In the genomic region with DNA sequence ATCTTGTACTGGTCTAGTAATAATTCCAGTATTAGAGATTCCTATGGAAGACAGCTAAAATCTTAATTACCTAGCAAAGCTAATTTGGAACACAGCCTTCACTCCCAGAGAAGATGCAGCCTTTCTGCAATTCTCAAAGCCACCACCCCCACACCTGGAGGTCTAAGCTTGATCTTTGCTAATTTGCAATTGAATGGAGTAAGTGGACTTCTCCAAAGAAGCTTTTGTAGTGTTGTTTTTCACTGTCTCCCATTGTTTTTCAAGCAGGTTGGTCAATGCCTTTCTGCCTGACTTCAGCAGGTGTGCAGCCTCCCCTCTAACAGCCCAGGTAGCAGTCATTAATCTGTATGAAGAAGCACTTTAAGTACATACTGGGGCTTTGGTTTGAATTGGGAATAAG, we compare ENCODE assay signal across 28 mouse cellular contexts. TPM values are rescaled to one million over a fixed set of nuclear protein-coding genes. Genes with fewer than 3 reads are reported as not detected.
A peak's percentile ranks its signal among the peaks of the same experiment; 100 is the strongest.
DNase-seq lines count a peak whose midpoint lies in the region; ATAC-seq and TF ChIP-seq lines count a peak whose summit lies in the region.
"Had no signal": no experiment of that assay in that cellular context is flagged by ENCODE, and none has a peak within 500 bp of the region (broad histone marks: within the 10 kb centered on the region; RNA-seq: fewer than 3 reads in every experiment).

No protein-coding gene starts in this region.

- ATAC-seq in hindbrain, embryonic 16.5 days, result no peak
- ATAC-seq in frontal cortex, adult (ENCODE audit: low TSS enrichment), result no peak
- ATAC-seq: activated CD4-positive, CD25-positive, alpha-beta regulatory T cell, adult 4 months; CD4-positive, CD25-positive, alpha-beta regulatory T cell, adult 4 months; Patski had no signal

- no peaks in the 10 kb centered on the region for H3K27me3 ChIP-seq in ES-Bruce4 (ENCODE audit: control insufficient read depth, insufficient read depth, low read length, poor library complexity, severe bottlenecking)
- no peaks in the 10 kb centered on the region for H3K27me3 ChIP-seq in hindbrain, embryonic 16.5 days (replicated peaks; ENCODE audit: control insufficient read depth, insufficient read depth, low read length)
- H3K27me3 ChIP-seq: CH12.LX, Patski had no signal

- H3K4me3 ChIP-seq in ES-Bruce4 (ENCODE audit: low read depth, low read length), result no peak overlapping the region
- no peak overlapping the region for H3K4me3 ChIP-seq in hindbrain, embryonic 16.5 days (ENCODE audit: low read length)

- TF ChIP-seq POLR2A in ES-Bruce4 (IDR thresholded peaks at IDR 0.05; ENCODE audit: insufficient read depth, low read length), result no peak

- TF ChIP-seq EP300 in ES-Bruce4 (IDR thresholded peaks at IDR 0.05; ENCODE audit: insufficient read depth, low read depth, low read length), result 0 out of 2 replicates have a peak, but pooled peaks have one; percentile 41

- peaks cover 48% of the 10 kb centered on the region for H3K9me3 ChIP-seq in ES-Bruce4 (replicated peaks; ENCODE audit: control insufficient read depth, insufficient read depth, low read length, poor library complexity, severe bottlenecking)
- peaks cover 23% of the 10 kb centered on the region for H3K9me3 ChIP-seq in hindbrain, embryonic 16.5 days (ENCODE audit: control insufficient read depth, low read length)

- TF ChIP-seq CTCF in ES-Bruce4 (IDR thresholded peaks at IDR 0.05; ENCODE audit: low read depth, low read length), result no peak

- H3K9ac ChIP-seq in ES-Bruce4 (ENCODE audit: low read depth, poor library complexity, severe bottlenecking), result no peak overlapping the region
- no peak overlapping the region for H3K9ac ChIP-seq in hindbrain, embryonic 16.5 days (ENCODE audit: low read depth, low read length)

- no peaks in the 10 kb centered on the region for H3K36me3 ChIP-seq in ES-Bruce4 (ENCODE audit: control insufficient read depth, insufficient read depth, low read length, poor library complexity, severe bottlenecking)
- no peaks in the 10 kb centered on the region for H3K36me3 ChIP-seq in hindbrain, embryonic 16.5 days (ENCODE audit: control insufficient read depth, insufficient read depth, low read length)
- H3K36me3 ChIP-seq: G1E had no signal

- no peak overlapping the region for H3K4me2 ChIP-seq in hindbrain, embryonic 16.5 days (ENCODE audit: low read length)

- DNase-seq in ES-CJ7 (ENCODE audit: low read depth, low spot score) (peak; percentile 83), R1 (ENCODE audit: low read depth, low spot score) (peak; percentile 89), ZHBTc4 (ENCODE audit: low read depth, low spot score) (peak; percentile 76)
- no peak for DNase-seq in lung, adult 18-20 months
- no peak for DNase-seq in frontal cortex, postnatal 10 days (ENCODE audit: low spot score in 2 of 2)
- DNase-seq: adrenal gland, adult 2 months; adrenal gland, adult 8-10 months; adrenal gland, postnatal 10 days; adrenal gland, postnatal 14 days; adrenal gland, postnatal 25 days; adrenal gland, postnatal 36 days; B cell, adult 2 months; cerebellum, adult 11 months; cerebellum, adult 11-12 months; cerebellum, adult 18-20 months; cerebellum, adult 2 months; cerebellum, adult 8-10 months; cerebellum, adult 9-10 months had no signal

- no peaks in the 10 kb centered on the region for H3K4me1 ChIP-seq in ES-Bruce4 (ENCODE audit: control insufficient read depth, insufficient read depth, low read length)
- no peaks in the 10 kb centered on the region for H3K4me1 ChIP-seq in hindbrain, embryonic 16.5 days (ENCODE audit: control insufficient read depth, insufficient read depth, low read depth, low read length)

- H3K27ac ChIP-seq in ES-Bruce4 (ENCODE audit: insufficient read depth, low read length), result peak overlapping the region; percentile 96
- no peak overlapping the region for H3K27ac ChIP-seq in hindbrain, embryonic 16.5 days (ENCODE audit: low read depth, low read length)

RNA-seq across cellular contexts. Expression of gene Vmn2r96, which starts 49.6 kb away (rescaled TPM):
- not detected in 2 replicates for polyA plus RNA-seq in ES-Bruce4 (2011; ENCODE audit: insufficient read depth, insufficient read length, low read depth, missing spikeins)
- polyA plus RNA-seq in hindbrain, embryonic 16.5 days (2015; fragmentation: Nextera tagmentation; extraction: Ambion mirVana), result not detected in 2 replicates
- polyA plus RNA-seq: adrenal gland, adult 2 months; brain, embryonic 14.5 days; C2C12; cerebellum, adult 2 months; G1E; Patski had no signal

Comparison
In these comparisons a context has a peak if more than half of its experiments do, and no peak if none do; other contexts are left out.
1. DNase-seq: peak in ES-CJ7 (single experiment), R1 (single experiment) and ZHBTc4 (single experiment); none in lung, adult 18-20 months (0 of 2) and frontal cortex, postnatal 10 days (0 of 2).